Mouse (Mus musculus) A20 (cell line): Measurements from ENCODE around the gene Rrp7a.
"Not testable (repeated sequence)": the region's sequence is repeated elsewhere in the genome, so short reads cannot be mapped to it uniquely, and the experiment has no call there.

ENCODE experiments used
- DNase-seq: peaks from one replicate; pipeline ENCODE4 v3.0.0-alpha.2; 2011; ENCODE audit warnings: low read depth, low spot score

Gene Rrp7a

GRCm38 (mm10) chr15:83156929-83157666, 34.5 kb upstream of the Rrp7a start:
- peak; percentile 51 for DNase-seq

DNA sequence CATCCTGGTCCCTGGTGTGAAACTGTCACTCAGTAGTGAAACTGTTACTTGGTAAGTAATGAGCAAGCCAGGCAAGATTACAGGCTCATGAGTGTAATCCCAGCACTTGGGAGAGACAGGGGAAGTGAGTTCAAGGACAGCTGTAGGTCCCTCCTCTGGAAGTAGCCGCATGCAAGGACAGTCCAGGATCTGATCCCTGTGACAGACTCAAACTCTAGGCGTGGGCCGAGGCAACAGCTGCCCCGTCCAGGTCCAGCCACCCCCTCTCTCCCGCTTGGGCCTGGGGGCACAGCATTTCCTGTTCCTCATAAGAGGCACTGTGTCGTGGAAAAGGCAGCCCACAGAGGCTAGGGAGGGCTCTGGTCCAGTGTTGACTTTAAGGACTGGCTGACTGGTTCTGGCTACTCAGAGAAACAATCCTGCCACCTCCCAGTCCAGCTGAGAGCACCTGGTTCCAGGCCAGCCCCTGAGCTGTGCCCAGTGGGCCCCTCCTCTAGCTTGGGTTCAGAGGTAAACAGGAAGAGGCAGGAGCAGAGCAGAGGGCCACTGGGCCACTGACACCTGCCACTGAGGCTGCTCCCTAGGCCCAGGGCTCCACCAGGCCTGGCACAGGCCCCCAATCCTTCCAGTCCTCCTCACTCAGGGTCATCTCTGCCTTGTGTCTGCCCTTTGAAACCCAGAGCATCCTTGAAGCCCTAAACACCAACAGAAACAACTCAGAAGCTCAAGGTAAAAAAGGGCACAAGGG, 33.2 kb upstream of the Rrp7a start:
- no peak for DNase-seq

DNA sequence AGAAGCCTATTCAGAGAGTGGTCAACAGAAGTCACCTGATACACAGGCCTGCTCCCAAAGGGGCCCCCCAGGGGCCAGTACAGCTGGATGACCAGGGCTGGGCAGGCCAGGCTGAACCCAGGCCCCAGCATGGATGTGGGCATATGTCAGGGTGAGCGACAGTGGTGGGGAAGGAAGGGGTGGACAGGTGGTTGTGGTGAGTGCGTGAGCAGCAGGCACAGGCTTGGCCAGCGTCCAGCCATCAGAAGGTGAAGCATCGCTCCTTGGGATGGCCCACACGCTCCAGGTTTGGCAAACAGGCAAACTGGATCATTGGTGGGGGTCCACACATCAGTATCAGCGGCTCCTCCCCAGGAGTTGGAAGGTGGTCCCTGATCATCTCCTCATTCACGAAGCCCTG, 31.7 kb upstream of the Rrp7a start:
- DNase-seq: no peak

DNA sequence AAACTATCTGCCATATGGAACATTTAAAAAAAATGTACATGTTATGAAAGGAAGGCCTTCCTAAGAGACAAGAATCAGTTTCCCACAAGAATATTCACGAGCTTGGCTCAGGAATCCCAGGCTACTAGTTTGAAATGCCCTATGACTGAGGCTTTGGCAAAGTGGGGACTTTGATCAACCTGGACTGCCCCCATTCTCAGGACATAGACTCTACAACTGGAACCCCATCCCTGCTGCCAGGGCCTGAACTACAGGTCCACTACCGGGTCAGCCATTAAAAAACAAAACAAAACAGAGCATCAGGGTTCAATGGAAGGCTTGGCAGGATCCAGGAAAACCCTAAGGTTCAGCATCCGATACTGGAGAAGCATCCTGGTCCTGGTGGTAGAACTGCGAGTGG, 28.1 kb upstream of the Rrp7a start:
- no peak for DNase-seq

DNA sequence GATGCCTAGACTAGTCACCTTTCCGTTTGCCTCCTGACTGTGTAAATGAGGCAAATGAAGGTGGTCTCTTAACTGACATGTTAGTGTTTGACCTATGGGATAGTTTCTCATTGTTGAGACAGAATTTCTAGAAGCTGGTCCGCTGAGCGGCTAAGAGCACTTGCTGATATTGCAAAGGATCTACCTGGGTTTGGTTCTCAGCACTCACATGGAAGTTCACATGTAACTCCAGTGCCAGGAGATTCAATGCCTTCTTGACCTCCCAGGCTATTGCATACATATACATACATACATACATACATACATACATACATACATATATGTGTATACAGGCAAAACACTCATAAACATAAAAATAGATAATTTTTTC, 27.5 kb upstream of the Rrp7a start:
- no peak for DNase-seq

DNA sequence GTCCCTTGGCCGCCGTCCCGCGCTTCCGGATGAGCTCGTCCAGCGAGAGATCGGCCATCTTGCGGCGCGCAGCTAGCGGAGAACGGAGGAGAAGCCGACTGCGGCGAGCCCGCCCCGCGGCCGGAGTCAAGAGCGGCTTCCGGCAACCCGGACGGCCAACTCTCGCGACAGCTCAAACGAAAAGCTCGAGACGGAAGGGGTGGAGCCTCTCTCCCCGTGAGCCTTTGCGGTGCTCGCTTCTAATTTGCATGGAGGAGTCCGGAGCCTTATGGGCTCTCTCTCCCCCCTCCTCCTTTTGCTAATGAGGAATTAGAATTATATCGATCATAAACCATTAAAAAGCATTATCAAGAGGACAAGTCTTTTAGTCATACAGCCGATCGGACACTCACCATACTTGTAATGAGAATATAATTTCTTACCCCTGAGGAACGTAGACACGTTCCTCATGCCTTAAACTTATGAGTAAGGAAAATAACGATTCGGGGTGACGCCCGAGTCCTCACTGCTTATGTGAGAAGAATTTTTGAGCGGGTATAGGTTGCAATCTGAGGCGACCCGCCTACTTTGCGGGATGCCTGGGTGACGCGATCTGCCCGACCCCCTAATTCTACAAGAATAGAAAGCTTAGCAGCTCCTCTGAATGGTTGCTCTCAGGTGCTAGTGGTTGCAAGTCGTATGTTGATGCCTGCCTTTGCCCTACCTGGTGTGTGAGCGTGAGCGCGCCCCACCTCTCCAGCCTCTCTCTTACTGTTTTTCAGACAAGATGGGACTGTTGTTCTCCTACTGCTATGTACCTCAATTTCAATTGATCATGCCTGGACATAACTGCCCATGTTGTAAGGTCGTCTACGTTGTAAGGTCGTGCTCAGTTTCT, 26.8 kb upstream of the Rrp7a start, which contains the start of gene Poldip3:
Poldip3 (minus strand) TSS at position 189 of the 877 bp plus-strand sequence.
- peak; percentile 99 for DNase-seq

GRCm38 (mm10) chr15:83148801-83149195, 26.2 kb upstream of the Rrp7a start:
- no peak for DNase-seq

- no peak for DNase-seq
Observed at GRCm38 (mm10) chr15:83148395-83148794, 25.8 kb upstream of the Rrp7a start.

DNA sequence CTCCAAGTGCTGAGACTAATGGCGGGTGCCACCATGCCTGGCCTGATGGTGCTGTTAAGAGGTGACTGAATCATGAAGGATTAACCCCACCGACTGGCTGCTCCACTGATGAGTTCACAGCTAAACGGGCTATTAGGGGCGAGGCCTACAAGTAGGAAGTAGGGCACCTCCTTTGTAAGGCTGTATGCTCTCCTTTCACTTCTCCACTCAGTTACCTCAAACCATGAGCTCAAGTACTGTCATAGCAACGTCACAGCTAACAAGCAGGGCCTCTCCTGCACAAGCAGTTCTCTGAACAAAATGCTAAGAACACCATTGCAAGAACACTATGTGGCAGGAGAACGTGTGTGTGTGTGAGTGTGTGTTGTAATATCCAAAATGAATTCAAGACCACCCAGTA, 22.9 kb upstream of the Rrp7a start:
- peak; percentile 50 for DNase-seq

DNA sequence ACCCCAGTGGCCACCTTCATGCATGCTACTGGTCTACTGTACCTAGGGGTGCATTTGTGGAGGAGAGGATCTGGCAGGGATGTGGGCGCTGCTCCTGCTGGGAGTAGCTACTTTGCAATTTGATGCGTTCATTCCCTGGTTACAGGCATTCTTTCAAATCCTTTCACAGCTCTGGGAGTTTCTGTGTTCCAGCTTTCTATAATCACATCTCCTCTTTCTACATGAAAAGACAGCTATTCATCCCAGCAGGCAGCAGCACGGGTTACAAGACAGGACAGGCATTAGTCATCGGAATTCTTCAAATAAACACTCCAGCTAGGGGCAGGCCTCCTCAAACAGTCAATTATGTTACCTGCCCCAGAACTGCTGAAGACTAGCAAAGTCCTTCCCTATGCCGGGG, 20.3 kb upstream of the Rrp7a start:
- no peak for DNase-seq

DNA sequence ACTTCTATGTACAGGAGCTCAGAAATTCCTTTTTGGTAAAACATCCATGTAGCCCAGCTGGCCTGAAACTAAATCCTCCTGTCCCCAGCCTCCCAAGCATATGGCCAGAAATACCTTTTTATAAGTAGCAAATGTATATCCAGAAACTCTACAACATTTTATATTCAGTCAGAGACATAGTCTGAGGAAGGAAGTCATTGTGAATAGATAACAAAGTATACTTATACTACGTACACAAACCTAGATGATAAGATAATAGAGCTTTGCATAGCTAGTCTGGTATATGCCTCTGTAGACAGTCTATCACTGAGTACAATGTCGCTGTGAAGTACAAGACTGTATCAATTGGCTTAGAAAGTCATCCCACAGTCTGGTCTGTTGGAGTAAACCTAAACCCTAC, 13.1 kb upstream of the Rrp7a start:
- no peak for DNase-seq

DNA sequence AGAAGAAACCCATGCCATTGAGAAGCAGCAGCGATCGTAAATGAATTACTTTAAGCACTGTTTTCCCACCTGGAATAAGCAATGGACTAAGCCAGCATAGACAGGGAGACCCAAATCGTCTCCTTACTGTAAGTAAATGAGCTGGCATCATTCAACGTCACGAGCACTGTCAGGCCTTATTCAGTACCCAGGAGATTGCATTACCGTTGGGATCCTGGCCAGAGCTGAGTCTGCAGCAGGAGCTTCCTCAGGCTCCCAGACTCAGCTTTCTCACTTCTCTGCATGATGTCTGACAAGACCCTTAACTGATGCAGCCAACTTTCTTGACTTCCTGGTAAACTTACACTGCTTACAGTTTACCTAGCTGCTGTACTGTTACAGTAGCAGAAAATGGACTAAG, 12.1 kb upstream of the Rrp7a start:
- no peak for DNase-seq

- DNase-seq: peak; percentile 46
Observed at GRCm38 (mm10) chr15:83129530-83130231, 7.1 kb upstream of the Rrp7a start.

DNA sequence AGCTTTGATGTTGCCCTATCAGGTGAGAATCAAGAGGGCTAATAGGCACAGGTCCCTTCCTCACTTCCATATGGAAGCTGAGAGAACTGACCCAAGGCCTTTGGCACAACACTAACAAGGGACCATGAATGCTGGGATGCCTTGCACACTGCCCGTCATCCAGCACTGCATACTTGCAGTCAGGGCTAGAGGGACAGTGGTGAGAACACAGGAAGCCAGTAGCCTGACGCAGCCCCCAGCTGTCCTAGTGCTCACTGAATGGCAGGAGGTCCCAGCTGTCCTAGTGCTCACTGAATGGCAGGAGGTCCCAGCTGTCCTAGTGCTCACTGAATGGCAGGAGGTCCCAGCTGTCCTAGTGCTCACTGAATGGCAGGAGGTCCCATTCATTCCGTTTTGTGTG, 4.4 kb upstream of the Rrp7a start:
- DNase-seq: not testable (repeated sequence)

DNA sequence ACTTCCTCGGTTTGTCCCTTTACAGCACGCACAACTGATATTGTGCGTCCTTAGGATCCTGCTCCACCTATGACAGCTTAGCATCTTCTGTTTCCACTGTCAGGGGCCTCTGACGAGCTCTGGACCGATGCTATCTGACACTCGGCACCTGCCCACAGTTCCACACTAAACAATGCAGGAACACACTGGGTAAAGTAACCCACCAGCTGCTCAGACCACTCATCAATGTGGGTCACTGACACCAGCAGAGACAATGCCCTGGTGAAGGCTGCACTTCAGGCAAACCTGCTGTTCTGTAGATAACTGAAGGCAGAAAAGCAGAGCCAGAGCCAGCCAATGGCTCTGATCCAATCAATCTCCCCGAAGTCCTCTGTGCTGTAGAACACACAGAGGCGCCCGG, 4.0 kb upstream of the Rrp7a start:
- DNase-seq: no peak

GRCm38 (mm10) chr15:83124625-83125024, 2.0 kb upstream of the Rrp7a start:
- DNase-seq: no peak

- DNase-seq: peak; percentile 78
Observed at GRCm38 (mm10) chr15:83121709-83122565, 664 bp downstream of the Rrp7a start.

DNA sequence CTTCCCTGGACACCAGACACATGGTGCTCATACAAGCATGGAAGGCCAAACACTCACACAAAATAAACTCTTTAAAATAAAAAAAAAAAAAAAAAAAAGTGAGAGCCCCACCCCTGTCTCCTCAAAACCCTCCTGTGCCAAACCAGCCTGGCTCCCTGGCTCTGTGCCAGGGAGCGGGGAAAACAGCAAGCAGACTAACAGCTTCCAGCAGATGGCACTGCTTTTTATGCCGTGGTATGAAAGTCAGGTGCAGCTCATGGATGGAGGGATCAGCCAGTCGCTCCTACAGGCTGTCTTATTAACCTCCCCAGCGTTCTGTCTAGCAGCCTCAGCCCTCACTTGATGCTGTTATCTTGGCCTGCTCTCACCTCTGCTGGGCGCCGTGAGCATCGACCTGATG, 4.2 kb downstream of the Rrp7a start:
- DNase-seq: no peak

DNA sequence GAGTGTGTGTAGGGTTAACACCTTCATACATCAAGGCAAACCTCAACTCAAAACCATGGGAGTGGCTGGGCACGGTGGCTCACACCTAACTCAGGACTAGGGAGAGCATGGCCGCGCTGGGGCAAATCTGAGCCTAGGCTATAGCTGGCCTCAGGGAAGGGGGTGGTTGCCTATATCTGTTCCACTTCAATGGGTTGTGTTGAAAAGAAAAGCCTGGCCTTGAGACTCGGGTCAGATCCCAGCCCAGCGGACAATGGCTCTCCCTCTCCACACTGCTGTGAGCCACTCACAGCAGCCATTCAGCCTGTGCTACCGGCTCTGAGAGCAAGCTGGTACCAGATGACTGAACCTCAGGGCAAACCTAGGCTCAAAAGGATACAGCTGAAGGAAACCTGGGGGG, 7.5 kb downstream of the Rrp7a start:
- DNase-seq: no peak

GRCm38 (mm10) chr15:83114106-83114505, 8.5 kb downstream of the Rrp7a start:
- no peak for DNase-seq

GRCm38 (mm10) chr15:83112898-83113297, 9.7 kb downstream of the Rrp7a start:
- DNase-seq: peak; percentile 76
